Mouse (Mus musculus) gastrocnemius, adult 2 months (tissue): ENCODE results near the gene Zc3hc1. TPM values are rescaled to one million over a fixed set of nuclear protein-coding genes. Genes with fewer than 3 reads are reported as not detected.

Experiments used
- DNase-seq: peaks from one replicate; pipeline ENCODE4 v3.0.0; 2022
- H3K27ac ChIP-seq: fragments of 200-600 bp; 2 replicates; pipeline ENCODE4 v1.8.1; 2022; ENCODE audit warnings: mild to moderate bottlenecking
- H3K4me3 ChIP-seq: fragments of 200-600 bp; 2 replicates; pipeline ENCODE4 v1.8.1; 2022; ENCODE audit warnings: mild to moderate bottlenecking, moderate library complexity
- CTCF ChIP-seq: fragments of 200-600 bp; IDR thresholded peaks from 2 replicates; pipeline ENCODE4 v1.8.1; 2022; ENCODE audit warnings: antibody characterized with exemption, mild to moderate bottlenecking, moderate library complexity
- intact Hi-C: fragments of 180-260 bp; cut with DNase I; formaldehyde crosslinking; loops from one replicate; pipeline ENCODE4 v1.15.1; 2025
- total RNA-seq, 2 experiments: library from RNA; stranded (reverse); gene quantifications; 2 replicates each; pipeline ENCODE4 v1.2.3; 2021

Gene Zc3hc1
- total RNA-seq, 2 experiments from 2014 or later, result 15.5 to 19.3 TPM

DNA sequence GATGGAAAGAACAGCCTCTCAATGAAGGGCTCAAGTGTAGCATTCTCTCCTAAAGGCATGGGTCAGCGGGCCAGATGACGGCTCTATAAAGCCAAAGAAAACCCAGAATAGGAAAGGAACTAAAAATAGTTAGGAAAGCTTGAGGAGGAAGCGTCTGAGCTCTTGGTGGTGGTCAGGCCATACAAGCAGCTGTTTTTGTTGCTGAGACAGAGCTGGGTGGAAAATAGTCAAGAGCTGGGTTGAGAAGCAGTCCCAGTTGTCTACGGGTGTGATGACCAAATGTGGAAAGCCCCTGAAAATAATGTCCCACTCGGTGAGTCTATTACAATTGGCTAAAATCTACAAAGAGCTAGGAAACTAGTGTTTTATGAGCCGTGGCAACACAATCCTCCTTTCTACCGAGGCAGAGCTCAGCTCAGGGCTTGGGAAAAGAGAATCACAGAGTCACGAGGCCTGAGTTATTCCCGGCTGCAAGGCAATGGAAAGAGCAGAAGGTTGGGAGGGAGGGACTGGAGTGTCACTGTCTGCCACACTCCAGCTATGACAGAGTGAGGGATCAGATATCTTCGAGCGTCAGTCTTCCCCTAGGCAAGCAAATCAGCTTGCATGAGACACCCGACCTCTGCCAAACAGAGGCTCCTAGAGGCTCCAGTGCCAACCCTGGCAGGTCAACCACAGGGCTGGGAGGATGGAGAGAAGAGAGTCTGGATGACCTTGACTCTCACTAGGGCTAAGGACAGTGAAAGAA lies 30.9 kb downstream of the Zc3hc1 start:
- intact Hi-C loops, result loop anchor here (5.0 to 10.0 kb wide), 6 partner anchors 73 to 508 kb away; partner anchors contain the start of gene Strip2
- peak; percentile 93 for DNase-seq
- H3K4me3 ChIP-seq, result peak overlapping the region; percentile 31
- H3K27ac ChIP-seq, result peak overlapping the region; percentile 97
- no peak for TF ChIP-seq CTCF

DNA sequence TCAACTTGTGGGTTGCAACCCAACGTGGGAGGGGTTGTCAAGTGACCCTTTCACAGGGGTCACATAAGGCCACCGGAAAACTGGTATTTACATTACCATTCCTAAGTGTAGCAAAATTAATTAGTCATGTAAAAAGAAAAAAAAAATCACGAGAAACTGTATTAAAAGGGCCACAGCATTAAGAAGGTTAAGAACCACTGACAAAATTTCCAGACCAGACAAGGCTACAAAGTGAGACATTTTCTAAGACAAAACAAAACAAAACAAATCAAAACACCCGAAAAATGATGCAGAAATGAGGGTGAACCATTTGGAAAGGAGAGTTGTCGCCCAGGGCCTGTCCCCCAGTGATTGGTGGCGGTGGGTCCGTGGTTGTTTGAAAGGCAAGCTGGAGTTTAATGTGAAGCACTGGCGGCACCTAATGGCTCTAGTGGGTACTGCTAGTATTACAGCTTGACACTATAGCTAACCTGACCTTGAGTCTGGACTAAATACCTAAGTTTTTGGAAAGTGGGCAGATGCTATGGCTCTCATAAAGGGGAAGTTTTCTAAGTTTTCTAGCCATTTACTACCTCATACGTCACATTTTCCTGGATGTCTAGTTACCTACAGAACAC lies 33.2 kb downstream of the Zc3hc1 start:
- intact Hi-C loops, result loop anchor here (2.0 to 10.0 kb wide), 7 partner anchors 55 to 505 kb away; partner anchors contain the start of gene Strip2
- peak overlapping the region; percentile 32; the same call in 1 of the 2 replicates for H3K4me3 ChIP-seq
- H3K27ac ChIP-seq, result peak overlapping the region; percentile 97
- peak; percentile 93; the same call in 1 of the 2 replicates for TF ChIP-seq CTCF
- peak; percentile 79 for DNase-seq

DNA sequence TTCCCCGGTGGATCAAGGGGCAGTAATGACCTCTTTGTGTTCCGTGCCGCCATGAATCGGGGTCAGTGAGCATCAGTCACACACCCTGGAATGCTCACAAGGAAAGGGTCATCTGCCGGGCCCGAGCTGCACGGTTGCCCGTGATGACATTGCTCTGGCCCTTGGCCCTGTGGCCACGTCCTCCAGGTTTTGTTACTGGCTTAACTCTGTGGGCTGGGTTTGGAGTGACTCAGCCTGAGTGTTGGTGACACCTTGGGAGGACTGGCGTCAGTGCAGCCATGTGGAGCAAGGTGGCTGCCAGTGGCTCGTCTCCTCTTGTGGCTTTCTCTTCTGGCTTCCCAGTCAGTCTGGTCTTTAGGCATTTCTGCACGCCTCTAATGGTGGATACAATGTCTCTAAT lies 34.1 kb downstream of the Zc3hc1 start:
- intact Hi-C loops, result loop anchor here (2.0 to 10.0 kb wide), 7 partner anchors 54 to 504 kb away; partner anchors contain the start of gene Strip2
- H3K27ac ChIP-seq, result peak overlapping the region; percentile 88
- TF ChIP-seq CTCF, result no peak
- H3K4me3 ChIP-seq, result no peak overlapping the region
- peak; percentile 71 for DNase-seq

DNA sequence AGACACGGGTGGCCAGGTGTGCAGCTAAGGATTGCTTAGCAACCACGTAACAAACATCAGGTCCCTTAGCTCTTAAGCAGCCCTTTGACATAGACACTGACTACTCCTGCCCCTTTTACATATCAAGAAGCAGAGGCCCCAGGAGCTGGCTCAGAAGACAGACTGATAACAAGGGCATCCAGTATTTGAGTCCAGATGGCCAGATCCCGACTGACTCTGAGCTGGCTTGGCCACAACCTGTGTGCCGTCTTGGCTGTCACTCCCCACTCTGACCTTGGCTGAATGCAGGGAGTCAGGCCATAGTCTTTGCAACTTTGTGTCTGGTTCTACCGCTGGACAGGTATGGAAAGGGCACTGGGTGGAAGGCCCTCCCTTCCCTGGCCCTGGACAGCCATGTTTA lies 34.7 kb downstream of the Zc3hc1 start:
- Histone ChIP-seq H3K27ac (peak overlapping the region; percentile 88), H3K4me3 (no peak overlapping the region)
- intact Hi-C loops, result loop anchor here (2.0 to 10.0 kb wide), 7 partner anchors 53 to 504 kb away; partner anchors contain the start of gene Strip2
- DNase-seq, result peak; percentile 39
- no peak for TF ChIP-seq CTCF

DNA sequence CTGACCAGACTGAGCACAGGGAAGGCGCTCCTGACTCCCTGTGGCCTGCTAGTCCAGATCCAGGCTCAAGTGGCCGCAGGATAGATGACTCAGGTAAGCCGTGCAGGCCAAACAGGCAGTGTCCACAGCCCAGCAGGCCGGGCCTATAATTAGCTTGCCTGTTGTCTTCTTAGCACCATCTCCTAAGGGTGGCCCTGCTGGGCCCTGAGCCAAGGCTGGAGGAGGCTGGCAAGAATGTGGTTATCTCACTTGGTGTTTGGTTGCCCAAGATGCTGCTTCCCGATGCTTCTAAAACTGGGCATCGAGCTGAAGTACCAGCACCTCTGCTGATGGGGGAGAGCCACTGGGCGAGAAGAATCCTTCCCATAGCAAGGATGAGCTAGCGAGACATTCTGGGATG lies 35.1 kb downstream of the Zc3hc1 start:
- intact Hi-C loops, result loop anchor here (2.0 to 10.0 kb wide), 7 partner anchors 53 to 503 kb away; partner anchors contain the start of gene Strip2
- TF ChIP-seq CTCF, result peak; percentile 3; the same call in 1 of the 2 replicates
- peak; percentile 87 for DNase-seq

DNA sequence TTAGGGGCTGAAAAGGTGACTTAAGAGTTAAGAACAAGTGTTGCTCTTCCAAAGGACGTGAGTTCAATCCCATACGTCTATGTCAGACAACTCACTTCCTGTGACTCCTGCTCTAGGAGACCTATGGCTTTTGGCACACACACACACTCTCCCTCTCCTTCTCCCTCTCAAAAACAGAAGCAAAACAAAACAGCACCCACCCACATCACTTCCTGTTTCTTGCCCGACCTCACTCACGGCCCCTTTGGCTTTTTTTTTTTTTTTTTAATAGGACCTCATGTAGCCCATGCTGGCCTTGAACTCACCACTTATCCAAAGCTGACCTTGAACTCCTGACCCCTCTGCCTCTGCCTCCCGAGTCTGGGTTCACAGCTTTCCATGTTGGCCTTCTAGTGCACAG lies 36.1 kb downstream of the Zc3hc1 start:
- Histone ChIP-seq H3K4me3 (no peak overlapping the region), H3K27ac (peak overlapping the region; percentile 88)
- no peak for TF ChIP-seq CTCF
- intact Hi-C loops, result loop anchor here (5.0 to 10.0 kb wide), 6 partner anchors 67 to 502 kb away; partner anchors contain the start of gene Strip2
- DNase-seq, result no peak

More for the DNA sequence above, 35.1 kb downstream of the Zc3hc1 start:
- no peak overlapping the region for H3K4me3 ChIP-seq
- peak overlapping the region; percentile 88 for H3K27ac ChIP-seq

DNA sequence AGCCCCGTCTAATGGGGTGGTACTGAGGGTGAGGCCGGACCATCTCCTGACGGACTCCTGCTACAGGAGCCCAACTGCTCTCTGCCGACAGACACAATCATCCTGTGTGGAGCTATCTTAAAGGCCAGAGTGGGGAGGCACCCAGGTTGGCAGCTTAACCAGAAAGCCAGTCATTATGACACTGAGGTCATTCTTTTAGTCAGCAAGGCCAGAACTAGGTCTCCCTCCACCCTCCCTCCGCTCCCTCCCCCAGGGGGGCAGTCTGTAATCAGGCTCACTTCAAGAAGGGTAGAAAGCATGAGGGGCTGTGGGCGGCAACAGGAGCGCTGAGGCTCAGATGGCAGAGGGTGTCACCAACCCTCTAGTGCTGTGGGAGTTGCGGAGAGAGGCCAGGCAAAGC lies 37.2 kb downstream of the Zc3hc1 start:
- intact Hi-C loops, result loop anchor here (10.0 kb wide), 2 partner anchors 239 to 439 kb away; partner anchors contain the start of gene Strip2
- H3K27ac ChIP-seq, result no peak overlapping the region
- TF ChIP-seq CTCF, result no peak
- no peak overlapping the region for H3K4me3 ChIP-seq
- DNase-seq, result peak; percentile 41

DNA sequence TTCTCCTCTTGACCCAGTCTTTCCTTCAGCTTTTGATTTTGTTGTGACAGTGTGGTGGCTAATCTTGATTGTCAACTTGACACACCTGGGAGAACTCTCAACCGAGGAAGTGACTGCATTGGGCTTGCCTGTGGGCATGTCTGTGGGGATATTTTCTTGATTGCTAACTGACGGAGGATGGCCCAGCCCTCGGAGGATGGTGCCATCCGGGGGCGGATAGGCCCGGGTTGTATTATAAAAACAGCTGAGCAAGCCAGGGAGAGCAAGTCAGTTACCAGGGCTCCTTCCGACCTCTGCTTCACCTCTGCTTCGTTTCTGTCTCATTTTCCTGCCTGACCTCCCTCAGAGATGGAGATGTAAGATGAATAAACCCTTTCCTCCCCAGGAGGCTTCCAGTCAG lies 38.1 kb downstream of the Zc3hc1 start:
- peak overlapping the region; percentile 48 for H3K27ac ChIP-seq
- intact Hi-C loops, result loop anchor here (10.0 kb wide), 2 partner anchors 238 to 438 kb away; partner anchors contain the start of gene Strip2
- H3K4me3 ChIP-seq, result no peak overlapping the region
- TF ChIP-seq CTCF, result no peak
- DNase-seq, result no peak

DNA sequence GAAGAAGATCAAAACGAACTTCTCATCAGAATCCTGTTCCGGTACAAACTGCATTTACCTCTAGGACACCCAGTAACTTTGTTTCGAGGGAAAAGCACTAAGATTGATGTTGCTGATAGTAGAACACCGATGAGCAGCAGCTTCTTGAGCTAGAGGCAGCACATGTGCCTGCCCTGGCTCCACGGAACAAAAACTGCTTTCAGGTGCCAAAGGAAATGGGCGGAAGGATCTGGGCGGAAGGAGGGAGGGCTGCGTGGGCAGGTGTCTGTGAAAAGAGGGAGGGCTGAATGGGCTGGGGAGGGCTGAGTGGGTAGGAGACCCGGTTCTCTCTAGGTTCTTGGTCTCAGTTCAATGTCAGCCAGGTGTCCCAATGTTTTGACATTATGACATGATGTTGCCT lies 39.5 kb downstream of the Zc3hc1 start:
- intact Hi-C loops, result loop anchor here (10.0 kb wide), 2 partner anchors 236 to 436 kb away; partner anchors contain the start of gene Strip2
- TF ChIP-seq CTCF, result no peak
- DNase-seq, result no peak
- H3K27ac ChIP-seq, result no peak overlapping the region
- no peak overlapping the region for H3K4me3 ChIP-seq

DNA sequence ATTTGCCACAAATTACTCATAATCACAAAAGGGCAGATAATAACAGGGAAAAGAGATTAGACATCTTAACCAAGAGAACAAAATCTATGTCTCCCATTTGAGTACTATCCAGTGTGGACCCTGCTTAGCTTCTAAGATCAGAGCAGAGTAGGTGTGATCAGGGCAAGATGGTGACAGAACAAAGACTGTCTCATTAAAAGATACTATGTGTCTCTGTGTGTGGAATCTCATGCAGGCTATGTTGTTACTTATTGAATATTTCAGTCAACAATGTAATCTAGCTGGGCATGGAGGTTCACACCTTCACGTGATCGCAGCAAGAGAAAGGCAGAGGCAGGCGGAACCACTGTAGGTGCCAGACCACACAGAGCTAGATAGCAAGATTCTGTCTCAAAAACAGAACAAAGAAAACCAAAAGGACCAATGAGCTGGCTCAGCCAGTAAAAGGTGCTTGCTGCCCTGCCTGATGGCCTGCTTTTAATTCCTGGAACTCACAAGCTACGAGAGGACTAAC lies 43.5 kb downstream of the Zc3hc1 start:
- peak overlapping the region; percentile 35; the same call in 1 of the 2 replicates for H3K27ac ChIP-seq
- DNase-seq, result no peak
- no peak for TF ChIP-seq CTCF
- no peak overlapping the region for H3K4me3 ChIP-seq
- intact Hi-C loops, result no loop called here

DNA sequence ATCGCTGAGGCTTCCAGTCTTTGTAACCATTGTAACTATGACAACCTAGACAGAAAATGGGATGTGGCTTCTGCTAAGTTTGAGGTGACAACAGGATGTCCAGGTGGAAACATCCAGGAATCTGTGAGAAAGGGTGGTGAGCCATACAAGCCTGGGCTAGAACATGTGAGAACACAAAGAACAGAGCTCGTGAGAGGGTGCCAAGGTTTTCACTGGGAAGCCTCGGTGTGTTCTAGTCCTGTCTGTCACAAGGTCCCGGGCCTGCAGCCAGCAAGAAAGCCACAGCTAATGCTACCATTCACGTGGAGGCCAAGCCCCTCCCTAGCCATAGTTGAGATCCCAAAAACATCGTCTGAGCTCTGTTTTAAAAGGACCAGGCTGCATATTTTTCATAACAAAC lies 44.1 kb downstream of the Zc3hc1 start:
- DNase-seq, result peak; percentile 59

DNA sequence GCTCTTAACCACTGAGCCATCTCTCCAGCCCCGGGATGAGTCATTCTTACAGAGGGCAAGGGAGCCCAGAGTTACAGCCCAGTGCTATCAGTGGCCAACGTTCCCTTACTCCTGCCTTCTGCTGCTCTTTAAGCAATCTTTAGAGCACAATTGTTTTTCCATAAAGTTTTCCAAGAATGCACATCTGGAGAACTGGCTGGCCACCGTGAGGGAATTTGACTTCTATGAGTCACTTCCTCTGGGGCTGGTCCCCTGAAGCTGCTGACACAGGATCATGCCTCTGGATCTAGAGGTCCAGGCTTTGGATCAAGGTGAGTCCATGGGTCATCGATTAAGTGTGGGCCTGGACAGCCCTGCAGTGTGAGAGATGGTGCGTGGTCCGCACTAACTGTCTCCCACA lies 46.8 kb downstream of the Zc3hc1 start:
- peak; percentile 44 for DNase-seq
- Histone ChIP-seq H3K4me3 (no peak overlapping the region), H3K27ac (peak overlapping the region; percentile 71)
- TF ChIP-seq CTCF, result no peak
- intact Hi-C loops, result loop anchor here (5.0 kb wide), 1 partner anchor 42 kb away; the partner anchor contains the start of gene Ube2h

More for the DNA sequence above, 44.1 kb downstream of the Zc3hc1 start:
- intact Hi-C loops, result no loop called here
- no peak overlapping the region for H3K4me3 ChIP-seq
- no peak for TF ChIP-seq CTCF
- H3K27ac ChIP-seq, result peak overlapping the region; percentile 35
